Mouse (Mus musculus): Measurements from ENCODE around the gene Tbc1d4.

DNA sequence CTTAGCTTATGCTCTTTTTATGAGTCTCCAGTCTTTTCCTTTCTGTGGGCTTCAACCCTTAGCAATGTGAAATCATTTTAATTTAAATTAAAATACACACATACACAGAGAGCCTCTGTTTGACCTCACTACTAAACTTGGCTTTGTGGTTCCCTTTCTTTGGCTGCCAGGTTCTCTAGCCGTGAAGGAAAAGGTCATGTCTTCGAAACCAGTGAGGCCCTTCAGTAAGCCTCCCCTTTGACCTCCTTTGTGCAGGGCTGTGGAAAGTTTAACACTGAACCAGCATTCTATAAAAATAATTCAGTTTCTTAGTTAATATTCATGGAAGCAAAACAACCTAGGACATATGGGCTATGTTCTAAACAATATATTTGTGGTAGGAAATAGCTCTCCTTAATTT is 78.5 kb downstream of the Tbc1d4 start:
- TF ChIP-seq POLR2A (IDR thresholded peaks at IDR 0.05; ENCODE audit: borderline replicate concordance, low read depth, low read length) = no peak
- TF ChIP-seq CTCF (IDR thresholded peaks at IDR 0.05; ENCODE audit: low read depth, low read length) = no peak

Data from bone marrow macrophage, adult 2 months (primary cell).